Mouse (Mus musculus) inflammation-experienced regulatory T-cells, adult 6 months (primary cell): ENCODE results near the gene Myo6. TPM values are rescaled to one million over a fixed set of nuclear protein-coding genes. Genes with fewer than 3 reads are reported as not detected.

ENCODE experiments used
- ATAC-seq: one replicate; pipeline ENCODE4 v1.8.0; 2017
- polyA plus RNA-seq, 3 experiments: library from polyadenylated mRNA; unstranded; fragments of 100-300 nt; shearing (Covaris generic); gene quantifications; one replicate each; pipeline ENCODE4 v1.2.1; 2017

Gene Myo6
- polyA plus RNA-seq, 3 experiments from 2014 or later = 1.3 to 34.9 (median 7.7) TPM

DNA sequence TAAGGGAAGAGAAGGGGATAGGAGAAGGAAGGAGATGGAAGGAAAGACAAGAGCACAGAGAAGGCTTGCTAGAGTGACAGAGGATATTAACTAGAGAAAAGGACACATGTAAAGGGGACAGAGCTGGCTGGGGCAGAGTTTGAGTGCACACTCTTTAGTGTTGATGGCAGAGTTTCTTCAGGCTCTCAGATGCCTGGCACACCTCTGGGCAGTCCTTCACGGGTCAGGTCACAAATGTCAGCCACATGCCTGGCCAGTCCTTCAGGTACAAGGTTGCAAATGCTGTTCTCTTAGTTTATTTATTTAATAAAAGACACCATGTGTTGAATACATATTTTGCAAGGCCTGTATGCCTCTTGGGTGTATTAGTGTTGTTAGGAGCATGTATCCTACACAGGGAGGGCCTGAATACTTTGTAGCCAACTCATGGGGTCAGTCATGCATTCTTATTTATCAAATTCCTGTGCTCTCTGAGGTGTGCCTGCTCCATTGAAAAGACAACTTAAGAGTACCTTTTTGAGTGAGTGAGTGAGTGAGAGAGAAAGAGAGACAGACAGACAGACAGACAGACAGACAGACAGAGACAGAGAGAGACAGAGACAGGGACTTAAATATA, 72.5 kb downstream of the Myo6 start:
- no peak for ATAC-seq

- no peak for ATAC-seq
Observed at GRCm38 (mm10) chr9:80241719-80242118, 76.9 kb downstream of the Myo6 start.

- ATAC-seq = peak; percentile 41
Observed at GRCm38 (mm10) chr9:80252146-80252545, 87.3 kb downstream of the Myo6 start.

DNA sequence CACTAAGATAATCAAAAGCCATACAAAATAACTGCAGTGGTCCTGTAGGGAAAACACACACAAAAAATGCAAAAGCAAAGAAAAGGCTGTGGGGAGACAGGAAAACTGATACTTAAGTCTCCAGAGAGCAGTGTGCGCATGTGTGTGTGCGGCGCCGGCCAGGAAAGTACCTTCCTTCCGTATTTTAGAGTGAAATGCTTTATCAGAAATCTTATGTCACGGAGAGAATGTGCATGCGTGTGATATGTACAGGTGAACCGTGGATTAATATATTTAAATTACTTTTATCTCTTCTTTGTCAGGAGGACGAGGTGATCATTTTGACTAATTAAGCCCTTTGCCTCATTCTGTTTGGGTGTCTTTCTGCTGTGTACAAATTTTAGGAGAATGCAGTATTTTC, 88.4 kb downstream of the Myo6 start:
- ATAC-seq = no peak

- no peak for ATAC-seq
Observed at GRCm38 (mm10) chr9:80256561-80256960, 91.7 kb downstream of the Myo6 start.

- ATAC-seq = peak; percentile 73
Observed at GRCm38 (mm10) chr9:80258396-80258795, 93.6 kb downstream of the Myo6 start.

DNA sequence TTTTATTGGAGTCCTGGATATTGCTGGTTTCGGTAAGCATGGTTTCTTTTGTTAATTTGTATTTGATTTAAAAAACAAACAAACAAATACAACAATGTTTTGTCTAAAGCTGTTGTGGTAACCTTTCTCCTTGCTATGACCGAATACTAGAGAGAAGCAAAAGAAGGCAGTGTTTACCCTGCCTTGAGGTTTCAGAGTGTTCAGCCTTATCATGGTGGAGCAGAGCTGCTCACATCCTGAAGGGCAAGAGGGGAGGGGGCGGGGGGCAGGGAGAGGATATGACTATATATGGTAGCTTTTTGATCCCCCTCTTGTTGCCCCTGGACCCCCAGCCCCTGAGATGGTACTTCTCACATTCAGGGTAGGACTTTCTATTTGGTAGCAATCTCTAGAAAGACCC, 96.1 kb downstream of the Myo6 start:
- no peak for ATAC-seq

- ATAC-seq = no peak
Observed at GRCm38 (mm10) chr9:80262367-80263026, 97.7 kb downstream of the Myo6 start.

DNA sequence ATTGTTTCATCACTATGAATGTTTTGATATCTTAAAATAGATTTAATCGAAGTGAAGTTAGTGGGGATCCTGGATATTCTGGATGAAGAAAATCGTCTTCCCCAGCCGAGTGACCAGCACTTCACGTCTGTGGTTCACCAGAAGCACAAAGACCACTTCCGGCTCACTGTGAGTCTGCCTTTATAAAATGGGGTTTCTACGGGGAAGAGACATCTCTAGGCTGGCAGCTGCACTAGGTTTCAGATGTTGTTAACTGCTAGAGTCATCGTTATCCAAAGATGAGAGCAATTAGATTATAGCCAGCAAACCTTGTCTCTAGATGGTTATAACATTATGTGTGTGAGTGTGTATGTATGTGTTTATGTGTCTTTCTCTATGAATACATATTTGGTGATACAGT, 101.3 kb downstream of the Myo6 start:
- peak; percentile 54 for ATAC-seq

- peak; percentile 88 for ATAC-seq
Observed at GRCm38 (mm10) chr9:80266507-80266906, 101.7 kb downstream of the Myo6 start.

GRCm38 (mm10) chr9:80269596-80269995, 104.8 kb downstream of the Myo6 start:
- no peak for ATAC-seq

DNA sequence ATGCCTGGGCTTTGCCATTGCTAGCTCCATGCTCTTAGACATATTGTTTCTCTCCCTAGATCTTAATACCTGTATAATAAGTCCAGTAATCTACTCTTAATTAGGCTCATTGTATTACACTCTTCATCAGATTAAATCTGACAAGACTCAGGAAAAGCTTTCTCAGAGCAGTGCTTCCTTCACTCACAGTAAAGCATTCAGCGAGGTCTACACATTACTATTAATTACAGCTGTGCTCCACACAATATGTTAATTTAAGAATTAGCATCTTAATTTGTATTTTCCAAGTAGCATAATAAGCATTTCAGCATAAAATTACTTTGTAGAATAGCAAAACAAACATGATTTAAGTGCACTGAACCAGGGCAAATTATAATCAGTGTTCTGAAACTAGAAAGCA, 108.1 kb downstream of the Myo6 start:
- ATAC-seq = no peak

- ATAC-seq = no peak
Observed at GRCm38 (mm10) chr9:80275053-80275771, 110.4 kb downstream of the Myo6 start.

DNA sequence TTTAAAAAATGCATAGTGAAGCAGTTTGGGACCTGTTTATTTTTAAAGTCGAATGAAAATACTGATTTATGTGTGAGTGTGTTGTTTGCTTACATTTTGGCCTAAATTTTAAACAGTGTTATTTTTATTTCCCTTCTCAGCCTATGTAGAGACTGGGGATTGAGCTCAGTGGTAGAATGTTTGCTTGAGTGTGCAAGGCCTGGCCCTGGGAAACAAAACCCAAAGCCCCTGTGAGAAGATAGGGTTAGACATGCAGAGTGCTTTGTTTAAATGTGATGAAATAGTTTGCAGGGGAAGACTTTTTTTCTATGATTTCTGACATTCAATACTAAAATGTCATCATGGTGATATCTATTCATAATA, 110.9 kb downstream of the Myo6 start:
- ATAC-seq = no peak

GRCm38 (mm10) chr9:80277157-80277556, 112.3 kb downstream of the Myo6 start:
- no peak for ATAC-seq

DNA sequence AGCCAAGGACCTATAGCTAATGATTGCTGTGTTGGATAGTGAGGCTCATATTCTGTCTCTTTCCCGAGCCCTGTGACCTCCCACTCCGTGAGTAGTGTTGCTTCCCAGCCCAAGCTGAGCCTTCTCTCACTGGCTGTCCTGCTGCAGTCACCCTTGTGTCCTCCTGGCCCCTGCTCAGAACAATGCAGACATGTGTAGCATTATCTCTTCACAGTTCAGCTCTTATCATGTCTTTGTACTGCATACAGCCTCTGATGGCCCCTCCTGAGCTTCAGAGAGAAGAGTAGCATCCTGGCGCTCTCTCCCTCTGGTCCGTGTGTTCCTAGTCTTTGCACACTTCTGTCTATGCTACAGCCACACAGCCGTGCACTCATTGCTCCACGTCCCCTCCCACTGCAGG, 112.9 kb downstream of the Myo6 start:
- no peak for ATAC-seq

DNA sequence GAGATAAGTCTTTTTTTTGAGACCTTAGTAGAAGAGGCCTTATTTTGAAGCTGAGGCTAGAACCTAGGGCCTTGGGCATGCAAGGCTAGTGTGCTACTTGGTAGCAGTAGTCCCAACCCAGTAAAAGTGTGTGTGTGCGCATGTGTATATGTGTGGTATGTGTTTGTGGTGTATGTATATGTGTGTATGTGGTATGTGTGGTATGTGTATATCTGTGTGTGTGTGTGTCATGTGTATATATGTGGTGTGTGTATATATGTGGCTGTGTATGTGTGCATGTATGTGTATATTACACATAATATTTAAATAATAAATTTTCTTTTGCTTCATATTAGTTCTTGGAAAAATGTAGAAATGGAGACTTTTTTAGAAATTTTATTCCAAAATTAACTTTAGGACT, 115.9 kb downstream of the Myo6 start:
- ATAC-seq = no peak

DNA sequence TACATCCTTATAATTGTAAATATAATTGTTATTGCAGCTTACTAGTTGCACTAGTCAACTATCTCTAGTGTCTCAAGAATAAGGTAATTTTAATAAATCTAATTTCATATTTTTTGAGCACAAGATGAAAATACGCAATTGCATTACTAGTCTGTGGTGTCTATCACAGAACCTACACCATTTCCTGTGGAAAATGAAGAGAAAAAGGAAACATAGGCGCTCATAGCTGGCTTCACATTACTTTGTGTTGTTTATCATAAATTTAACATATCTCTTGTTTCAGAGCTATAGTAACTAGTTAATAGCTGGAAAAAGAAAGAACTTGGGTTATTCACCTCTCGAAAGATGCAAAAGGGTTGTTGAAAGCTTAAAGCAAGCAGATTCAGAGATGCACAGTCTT, 117.6 kb downstream of the Myo6 start:
- peak; percentile 73 for ATAC-seq

DNA sequence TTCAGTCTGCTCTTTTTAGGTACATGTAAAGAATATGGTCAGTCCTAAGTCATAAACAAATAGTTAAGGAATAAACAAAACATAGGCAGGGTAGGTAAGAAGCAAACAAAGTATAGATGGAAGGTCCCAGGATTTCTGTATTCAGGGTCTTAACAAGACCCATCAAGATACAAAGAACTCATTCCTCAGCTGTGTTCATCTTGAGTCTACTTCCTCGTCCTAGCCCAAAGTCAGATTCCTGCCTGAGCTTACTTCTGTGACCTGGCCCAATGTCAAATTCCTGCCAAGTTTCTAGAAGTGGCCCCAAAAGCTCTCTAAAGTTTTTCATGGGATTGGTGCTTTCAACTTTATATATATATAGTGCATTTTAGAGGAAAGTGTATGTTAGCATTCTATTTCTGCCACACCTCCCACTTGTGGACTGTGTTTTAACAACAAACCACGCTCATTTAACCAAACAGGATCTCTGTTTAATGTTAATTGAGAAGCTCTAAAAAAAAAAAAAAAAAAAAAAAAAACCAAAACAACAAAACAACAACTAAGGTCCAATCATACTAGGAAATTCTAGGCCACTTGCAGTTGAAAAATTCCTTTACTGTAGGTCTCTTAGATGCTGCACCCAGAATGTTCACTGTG, 119.8 kb downstream of the Myo6 start:
- ATAC-seq = no peak

GRCm38 (mm10) chr9:80286845-80287244, 122.0 kb downstream of the Myo6 start:
- no peak for ATAC-seq

DNA sequence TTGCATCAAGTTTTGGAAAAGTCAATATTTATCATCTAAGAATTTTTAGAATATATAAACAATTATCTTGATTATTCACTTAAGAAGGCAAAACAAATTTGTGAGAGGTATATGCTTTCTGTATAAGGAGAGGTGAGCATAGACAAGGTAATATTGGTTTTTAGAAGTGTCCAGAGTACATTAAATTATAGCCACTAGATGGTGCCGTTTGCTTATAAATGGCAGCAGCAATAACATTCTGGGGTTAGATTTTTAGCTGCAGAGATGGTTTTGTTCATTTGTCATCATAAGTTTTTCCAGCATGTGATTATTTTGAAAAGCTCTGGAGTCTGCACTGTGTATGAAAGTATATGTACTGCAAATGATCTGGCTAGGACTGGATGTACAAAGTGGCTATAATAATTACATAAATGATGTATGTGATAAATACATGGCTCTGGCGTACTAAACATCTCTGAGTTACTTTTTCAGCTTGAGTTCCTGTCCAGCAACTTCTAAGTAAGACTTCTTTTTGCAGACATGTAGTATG, 128.3 kb downstream of the Myo6 start:
- peak; percentile 76 for ATAC-seq

GRCm38 (mm10) chr9:80296086-80296485, 131.3 kb downstream of the Myo6 start:
- no peak for ATAC-seq

DNA sequence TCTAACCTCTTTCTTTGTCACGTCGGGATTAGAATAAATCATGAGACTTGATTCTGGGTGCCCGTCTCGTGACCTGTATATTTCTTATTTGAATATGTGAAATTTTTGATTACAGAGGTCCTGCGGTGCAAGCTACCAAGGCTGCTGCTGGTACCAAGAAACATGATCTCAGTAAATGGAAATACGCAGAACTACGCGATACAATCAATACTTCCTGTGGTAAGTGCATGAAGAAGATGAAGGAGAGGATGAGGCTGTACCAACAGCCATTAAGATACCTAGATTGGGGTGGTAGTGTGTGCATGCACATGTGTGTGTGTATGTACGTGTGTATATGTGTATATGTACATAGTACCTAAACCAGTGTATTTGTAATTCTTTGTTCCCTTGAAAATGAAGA, 134.2 kb downstream of the Myo6 start:
- ATAC-seq = peak; percentile 80
